ENCODE assay signal across 10 mouse cellular contexts in genomic region chr7:143012230-143012875, GRCm38 (mm10). TPM values are rescaled to one million over a fixed set of nuclear protein-coding genes. Genes with fewer than 3 reads are reported as not detected.
DNase-seq lines count a peak whose midpoint lies in the region; ATAC-seq and TF ChIP-seq lines count a peak whose summit lies in the region.
"Had no signal": no experiment of that assay in that cellular context is flagged by ENCODE, and none has a peak within 500 bp of the region (broad histone marks: within the 10 kb centered on the region; RNA-seq: fewer than 3 reads in every experiment).

No protein-coding gene starts in this region.

- no peaks in the 10 kb centered on the region for H3K27me3 ChIP-seq in heart, embryonic 16.5 days (ENCODE audit: control insufficient read depth, insufficient read depth, low read length)
- H3K27me3 ChIP-seq in heart, embryonic 11.5 days (ENCODE audit: control insufficient read depth, insufficient read depth, low read length) = no peaks in the 10 kb centered on the region
- H3K27me3 ChIP-seq in midbrain, embryonic 13.5 days = no peaks in the 10 kb centered on the region
- no peaks in the 10 kb centered on the region for H3K27me3 ChIP-seq in midbrain, embryonic 11.5 days (ENCODE audit: control insufficient read depth, insufficient read depth, low read length)
- H3K27me3 ChIP-seq in myocyte (ENCODE audit: control insufficient read depth, insufficient read depth, insufficient read length) = no peaks in the 10 kb centered on the region

- WGBS in heart, embryonic 16.5 days = 37% methylated on average over 5 of the region's 5 CpGs
- WGBS in heart, embryonic 11.5 days (ENCODE audit: insufficient replicate concordance) = 63% methylated on average over 5 of the region's 5 CpGs
- WGBS in midbrain, embryonic 13.5 days = 60% methylated on average over 5 of the region's 5 CpGs
- WGBS in midbrain, embryonic 11.5 days = 80% methylated on average over 5 of the region's 5 CpGs

- TF ChIP-seq POLR2A in myocyte (IDR thresholded peaks at IDR 0.05; ENCODE audit: insufficient read length, low read depth) = no peak

- no peak overlapping the region for H3K9ac ChIP-seq in heart, embryonic 16.5 days (ENCODE audit: low read length)
- H3K9ac ChIP-seq in heart, embryonic 11.5 days (ENCODE audit: low read depth, low read length) = no peak overlapping the region
- no peak overlapping the region for H3K9ac ChIP-seq in midbrain, embryonic 13.5 days (replicated peaks)
- no peak overlapping the region for H3K9ac ChIP-seq in midbrain, embryonic 11.5 days (ENCODE audit: low read length)

- H3ac ChIP-seq in myocyte (ENCODE audit: control insufficient read depth, insufficient read length) = no peak overlapping the region

- no peaks in the 10 kb centered on the region for H3K9me3 ChIP-seq in heart, embryonic 16.5 days (replicated peaks; ENCODE audit: control insufficient read depth, low read length)
- no peaks in the 10 kb centered on the region for H3K9me3 ChIP-seq in heart, embryonic 11.5 days (replicated peaks; ENCODE audit: control insufficient read depth, low read length)
- H3K9me3 ChIP-seq in midbrain, embryonic 13.5 days = no peaks in the 10 kb centered on the region
- H3K9me3 ChIP-seq in midbrain, embryonic 11.5 days (ENCODE audit: control insufficient read depth, low read length) = no peaks in the 10 kb centered on the region

- no peaks in the 10 kb centered on the region for H3K36me3 ChIP-seq in heart, embryonic 16.5 days (ENCODE audit: control insufficient read depth, insufficient read depth)
- H3K36me3 ChIP-seq in heart, embryonic 11.5 days (ENCODE audit: control insufficient read depth, insufficient read depth, low read length) = no peaks in the 10 kb centered on the region
- H3K36me3 ChIP-seq in midbrain, embryonic 13.5 days = no peaks in the 10 kb centered on the region
- H3K36me3 ChIP-seq in midbrain, embryonic 11.5 days (ENCODE audit: control insufficient read depth, insufficient read depth, low read length) = no peaks in the 10 kb centered on the region
- H3K36me3 ChIP-seq in myocyte (ENCODE audit: control insufficient read depth, insufficient read depth) = no peaks in the 10 kb centered on the region

- no peak overlapping the region for H3K4me3 ChIP-seq in heart, embryonic 16.5 days (ENCODE audit: low read length)
- no peak overlapping the region for H3K4me3 ChIP-seq in heart, embryonic 11.5 days (ENCODE audit: low read depth, low read length)
- no peak overlapping the region for H3K4me3 ChIP-seq in midbrain, embryonic 13.5 days (replicated peaks)
- H3K4me3 ChIP-seq in midbrain, embryonic 11.5 days (ENCODE audit: low read depth, low read length) = no peak overlapping the region
- no peak overlapping the region for H3K4me3 ChIP-seq in myocyte

- no peak for ATAC-seq in heart, embryonic 16.5 days (replicated peaks; ENCODE audit: extremely low read depth, insufficient read depth, low FRiP score)
- no peak for ATAC-seq in heart, embryonic 11.5 days (replicated peaks; ENCODE audit: insufficient number of reproducible peaks, low FRiP score, low TSS enrichment)
- ATAC-seq in midbrain, embryonic 13.5 days = peak; percentile 25; the same call in 1 of the 2 replicates
- ATAC-seq in midbrain, embryonic 11.5 days (ENCODE audit: low FRiP score) = no peak
- ATAC-seq: forebrain, embryonic 16.5 days had no signal

- H3K4me2 ChIP-seq in heart, embryonic 16.5 days (ENCODE audit: low read depth, low read length) = no peak overlapping the region
- H3K4me2 ChIP-seq in heart, embryonic 11.5 days = no peak overlapping the region
- no peak overlapping the region for H3K4me2 ChIP-seq in midbrain, embryonic 13.5 days (replicated peaks)
- H3K4me2 ChIP-seq in midbrain, embryonic 11.5 days = no peak overlapping the region
- H3K4me2 ChIP-seq in myocyte (ENCODE audit: low read depth) = peak overlapping the region; percentile 19

- H3K27ac ChIP-seq in heart, embryonic 16.5 days (ENCODE audit: low read length) = peak overlapping the region; percentile 76
- H3K27ac ChIP-seq in heart, embryonic 11.5 days (ENCODE audit: low read depth, low read length) = no peak overlapping the region
- no peak overlapping the region for H3K27ac ChIP-seq in midbrain, embryonic 13.5 days
- H3K27ac ChIP-seq in midbrain, embryonic 11.5 days (ENCODE audit: low read depth, low read length) = no peak overlapping the region
- H3K27ac ChIP-seq: macrophage had no signal

- H3K79me2 ChIP-seq in myocyte (ENCODE audit: control insufficient read depth, insufficient read depth) = no peaks in the 10 kb centered on the region

- peaks cover 76% of the 10 kb centered on the region for H3K4me1 ChIP-seq in heart, embryonic 16.5 days (ENCODE audit: control insufficient read depth, insufficient read depth, low read length)
- H3K4me1 ChIP-seq in heart, embryonic 11.5 days (ENCODE audit: control insufficient read depth, insufficient read depth, low read length) = peaks cover 60% of the 10 kb centered on the region
- H3K4me1 ChIP-seq in midbrain, embryonic 13.5 days (replicated peaks) = peaks cover 48% of the 10 kb centered on the region
- H3K4me1 ChIP-seq in midbrain, embryonic 11.5 days (ENCODE audit: control insufficient read depth, insufficient read depth, low read length) = no peaks in the 10 kb centered on the region

- DNase-seq in midbrain, embryonic 11.5 days (ENCODE audit: low spot score, missing footprints) = no peak
- DNase-seq in adrenal gland, postnatal 25 days = peak; percentile 61
- DNase-seq in thymus, postnatal 10 days (ENCODE audit: low spot score in 2 of 2) = no peak
- DNase-seq: cerebellum, adult 9-10 months had no signal

TF ChIP-seq in myocyte, 11 proteins besides CTCF, POLR2A, EP300 and RAD21:
- TF ChIP-seq CEBPB (IDR thresholded peaks at IDR 0.05; ENCODE audit: insufficient read depth, poor library complexity, severe bottlenecking) = no peak
- TF ChIP-seq MYOD1 (IDR thresholded peaks at IDR 0.05; ENCODE audit: control insufficient read depth in 1 of 3, insufficient read length in 2 of 3, low read depth in 2 of 3) = peak in 1 of 3 experiments; percentile 19
- TF ChIP-seq POLR2AphosphoS2 (IDR thresholded peaks at IDR 0.05; ENCODE audit: insufficient read length, low read depth) = peak; percentile 16
TF ChIP-seq in myocyte: peak in this region for 2.

RNA-seq across cellular contexts. Expression of gene Tspan32, which starts 7.5 kb away (rescaled TPM):
- polyA plus RNA-seq in heart, embryonic 16.5 days (2015; fragmentation: Nextera tagmentation; extraction: Ambion mirVana) = 2.5 and 2.9 TPM in 2 replicates
- 18.2 and 19.5 TPM in 2 replicates for polyA plus RNA-seq in heart, embryonic 11.5 days (2014; fragmentation: Nextera tagmentation; extraction: Ambion mirVana)
- polyA plus RNA-seq in midbrain, embryonic 13.5 days (2015; fragmentation: Nextera tagmentation; extraction: Ambion mirVana) = 0.50 and 0.72 TPM in 2 replicates
- 5.0 and 6.2 TPM in 2 replicates for polyA plus RNA-seq in midbrain, embryonic 11.5 days (2014; fragmentation: Nextera tagmentation; extraction: Ambion mirVana)
- 0.21 TPM in 1 of 2 replicates, not detected in the other for total RNA-seq in adrenal gland, postnatal 25 days (2021)
- polyA plus RNA-seq in myocyte (2012; fragmentation: generic; extraction: Trizol) = 59.5 TPM

RNA-seq across cellular contexts. Expression of gene Cd81, which starts 40.2 kb away (rescaled TPM):
- 878 and 900 TPM in 2 replicates for polyA plus RNA-seq in heart, embryonic 16.5 days (2015; fragmentation: Nextera tagmentation; extraction: Ambion mirVana)
- 632 and 701 TPM in 2 replicates for polyA plus RNA-seq in heart, embryonic 11.5 days (2014; fragmentation: Nextera tagmentation; extraction: Ambion mirVana)
- 248 and 257 TPM in 2 replicates for polyA plus RNA-seq in midbrain, embryonic 13.5 days (2015; fragmentation: Nextera tagmentation; extraction: Ambion mirVana)
- 256 and 276 TPM in 2 replicates for polyA plus RNA-seq in midbrain, embryonic 11.5 days (2014; fragmentation: Nextera tagmentation; extraction: Ambion mirVana)
- 757 and 789 TPM in 2 replicates for total RNA-seq in adrenal gland, postnatal 25 days (2021)
- polyA plus RNA-seq in myocyte (2012; fragmentation: generic; extraction: Trizol) = 744 TPM

RNA-seq across cellular contexts. Expression of gene Ascl2, which starts 43.3 kb away (rescaled TPM):
- polyA plus RNA-seq in heart, embryonic 16.5 days (2015; fragmentation: Nextera tagmentation; extraction: Ambion mirVana) = 0.80 and 0.91 TPM in 2 replicates
- polyA plus RNA-seq in heart, embryonic 11.5 days (2014; fragmentation: Nextera tagmentation; extraction: Ambion mirVana) = 0.42 and 0.44 TPM in 2 replicates
- 0.35 and 0.50 TPM in 2 replicates for polyA plus RNA-seq in midbrain, embryonic 13.5 days (2015; fragmentation: Nextera tagmentation; extraction: Ambion mirVana)
- polyA plus RNA-seq in midbrain, embryonic 11.5 days (2014; fragmentation: Nextera tagmentation; extraction: Ambion mirVana) = 0.38 and 0.65 TPM in 2 replicates
- total RNA-seq in adrenal gland, postnatal 25 days (2021) = 0.33 and 0.95 TPM in 2 replicates
- polyA plus RNA-seq in myocyte (2012; fragmentation: generic; extraction: Trizol) = not detected

RNA-seq across cellular contexts. Expression of gene Tssc4, which starts 56.7 kb away (rescaled TPM):
- 59.2 and 61.5 TPM in 2 replicates for polyA plus RNA-seq in heart, embryonic 16.5 days (2015; fragmentation: Nextera tagmentation; extraction: Ambion mirVana)
- 36.2 and 48.4 TPM in 2 replicates for polyA plus RNA-seq in heart, embryonic 11.5 days (2014; fragmentation: Nextera tagmentation; extraction: Ambion mirVana)
- 102 and 104 TPM in 2 replicates for polyA plus RNA-seq in midbrain, embryonic 13.5 days (2015; fragmentation: Nextera tagmentation; extraction: Ambion mirVana)
- 61.1 and 63.8 TPM in 2 replicates for polyA plus RNA-seq in midbrain, embryonic 11.5 days (2014; fragmentation: Nextera tagmentation; extraction: Ambion mirVana)
- total RNA-seq in adrenal gland, postnatal 25 days (2021) = 32.2 and 32.7 TPM in 2 replicates
- polyA plus RNA-seq in myocyte (2012; fragmentation: generic; extraction: Trizol) = 78.6 TPM
